ENCODE assay signal across 14 mouse cellular contexts in genomic region chr15:50267542-50267941, GRCm38 (mm10).
A peak's percentile ranks its signal among the peaks of the same experiment; 100 is the strongest.
DNase-seq lines count a peak whose midpoint lies in the region; ATAC-seq lines count a peak whose summit lies in the region.
"Had no signal": no experiment of that assay in that cellular context is flagged by ENCODE, and none has a peak within 500 bp of the region (broad histone marks: within the 10 kb centered on the region; RNA-seq: fewer than 3 reads in every experiment).

No protein-coding gene starts in this region.

- WGBS in embryonic facial prominence, embryonic 14.5 days = 62% methylated on average over 1 of the region's 1 CpGs
- WGBS in embryonic facial prominence, embryonic 10.5 days = 86% methylated on average over 1 of the region's 1 CpGs

- peak; percentile 10 for DNase-seq in embryonic facial prominence, embryonic 14.5 days (ENCODE audit: low spot score)
- DNase-seq in embryonic facial prominence, embryonic 10.5 days (ENCODE audit: low spot score) = no peak
- peak; percentile 83 for DNase-seq in kidney, adult 9 months
- no peak for DNase-seq in kidney, postnatal 10 days
- DNase-seq in NIH3T3 (ENCODE audit: low read depth) = peak; percentile 46
- DNase-seq in kidney, postnatal 36 days = peak; percentile 15 to 62
- no peak for DNase-seq in layer of hippocampus, adult 9-11 months
- DNase-seq: B cell, adult 2 months; cerebellum, postnatal 25 days; gastrocnemius, postnatal 14 days; liver; thymus, adult 2 months had no signal

- no peak for ATAC-seq in embryonic facial prominence, embryonic 14.5 days (ENCODE audit: low read depth)

- H3K9ac ChIP-seq in embryonic facial prominence, embryonic 14.5 days (ENCODE audit: low read depth, low read length) = no peak overlapping the region
- H3K9ac ChIP-seq: lung, embryonic 15.5 days; neural tube, embryonic 13.5 days had no signal

- no peaks in the 10 kb centered on the region for H3K27me3 ChIP-seq in embryonic facial prominence, embryonic 14.5 days (replicated peaks; ENCODE audit: control insufficient read depth, insufficient read depth, low read length)
- no peaks in the 10 kb centered on the region for H3K27me3 ChIP-seq in embryonic facial prominence, embryonic 10.5 days (replicated peaks; ENCODE audit: low read depth, poor library complexity, severe bottlenecking)
- H3K27me3 ChIP-seq: lung, embryonic 15.5 days; neural tube, embryonic 13.5 days had no signal

- H3K27ac ChIP-seq in embryonic facial prominence, embryonic 14.5 days (replicated peaks; ENCODE audit: low read depth, low read length) = no peak overlapping the region
- H3K27ac ChIP-seq in embryonic facial prominence, embryonic 10.5 days (replicated peaks) = no peak overlapping the region
- H3K27ac ChIP-seq: lung, embryonic 15.5 days; neural tube, embryonic 13.5 days had no signal

- no peaks in the 10 kb centered on the region for H3K4me1 ChIP-seq in embryonic facial prominence, embryonic 14.5 days (ENCODE audit: control insufficient read depth, insufficient read depth, low read length)
- H3K4me1 ChIP-seq in embryonic facial prominence, embryonic 10.5 days = no peaks in the 10 kb centered on the region
- H3K4me1 ChIP-seq: lung, embryonic 15.5 days; neural tube, embryonic 13.5 days had no signal

- H3K4me3 ChIP-seq in embryonic facial prominence, embryonic 14.5 days (ENCODE audit: low read depth, low read length) = no peak overlapping the region
- no peak overlapping the region for H3K4me3 ChIP-seq in embryonic facial prominence, embryonic 10.5 days
- H3K4me3 ChIP-seq: lung, embryonic 15.5 days; neural tube, embryonic 13.5 days had no signal

- no peaks in the 10 kb centered on the region for H3K36me3 ChIP-seq in embryonic facial prominence, embryonic 14.5 days (ENCODE audit: control insufficient read depth, insufficient read depth, low read length)
- no peaks in the 10 kb centered on the region for H3K36me3 ChIP-seq in embryonic facial prominence, embryonic 10.5 days (replicated peaks)
- H3K36me3 ChIP-seq: lung, embryonic 15.5 days; neural tube, embryonic 13.5 days had no signal

- H3K9me3 ChIP-seq in embryonic facial prominence, embryonic 14.5 days (ENCODE audit: control insufficient read depth, low read length) = no peaks in the 10 kb centered on the region
- H3K9me3 ChIP-seq in embryonic facial prominence, embryonic 10.5 days = no peaks in the 10 kb centered on the region
- H3K9me3 ChIP-seq: lung, embryonic 15.5 days; neural tube, embryonic 13.5 days had no signal

- H3K4me2 ChIP-seq in embryonic facial prominence, embryonic 14.5 days (ENCODE audit: low read depth, low read length) = no peak overlapping the region
- H3K4me2 ChIP-seq: lung, embryonic 15.5 days; neural tube, embryonic 13.5 days had no signal

Comparison
In these comparisons a context has a peak if more than half of its experiments do, and no peak if none do; other contexts are left out.
1. DNase-seq: peak in embryonic facial prominence, embryonic 14.5 days (single experiment), kidney, adult 9 months (single experiment), NIH3T3 (single experiment) and kidney, postnatal 36 days (2 of 2); none in embryonic facial prominence, embryonic 10.5 days (single experiment), kidney, postnatal 10 days (single experiment) and layer of hippocampus, adult 9-11 months (single experiment).